Mouse (Mus musculus) G1E-ER4 (cell line): ENCODE data around the gene Ccdc69. TPM values are rescaled to one million over a fixed set of nuclear protein-coding genes. Genes with fewer than 3 reads are reported as not detected.

ENCODE experiments used
- GATA1 ChIP-seq: IDR thresholded peaks from one replicate; pipeline ENCODE4 v1.8.0; 2012; ENCODE audit warnings: low read length, inconsistent platforms
- polyA plus RNA-seq: library from polyadenylated mRNA; stranded (reverse); fragments of >175 nt; gene quantifications from 2 replicates; pipeline ENCODE4 v1.2.3, GENCODE M21; 2012

The Ccdc69 gene
- polyA plus RNA-seq: not detected in 2 replicates

GRCm38 (mm10) chr11:55077331-55078231, at the start of gene Ccdc69:
Gene Ccdc69 (minus strand): TSS chr11:55078131.
- no peak for TF ChIP-seq GATA1

DNA sequence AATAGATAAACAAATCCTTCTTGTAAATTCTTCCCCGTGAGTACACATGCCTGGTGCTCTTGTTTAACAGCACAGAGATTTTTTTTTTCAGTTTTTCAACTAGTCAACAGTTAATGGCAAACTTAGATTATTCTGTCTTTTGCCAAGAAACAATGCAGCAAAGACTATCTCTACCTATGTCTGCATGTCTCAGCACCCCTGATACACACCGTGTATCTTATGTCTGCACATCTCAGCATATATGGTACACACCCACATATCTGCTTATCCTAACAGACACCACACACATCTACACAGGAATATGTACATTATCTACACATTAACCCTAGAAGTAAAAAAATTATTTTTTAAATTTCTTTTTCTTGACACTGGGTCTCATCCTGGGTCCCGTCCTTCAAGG, 48.7 kb upstream of the Ccdc69 start:
- no peak for TF ChIP-seq GATA1

DNA sequence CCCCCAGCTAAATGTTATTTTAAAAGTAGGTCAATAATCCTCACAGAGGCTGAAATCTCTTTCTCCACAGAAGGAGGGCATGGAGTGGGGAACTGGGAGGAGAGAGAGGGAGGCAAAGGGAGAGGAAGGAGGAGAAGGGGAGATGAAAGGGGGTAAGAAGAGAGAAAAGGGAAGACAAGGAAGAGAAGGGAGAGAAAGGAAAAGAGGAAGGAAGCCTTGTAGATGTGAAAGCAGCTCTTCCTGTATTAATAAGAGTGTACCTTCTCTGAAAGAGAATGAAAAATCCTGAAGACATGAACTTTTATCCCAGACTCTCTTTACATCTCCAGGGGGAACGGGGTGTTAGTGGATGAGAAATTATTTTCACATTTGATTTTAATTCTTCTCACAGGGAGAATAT, 43.5 kb upstream of the Ccdc69 start:
- no peak for TF ChIP-seq GATA1

GRCm38 (mm10) chr11:55120821-55121271, 42.9 kb upstream of the Ccdc69 start:
- no peak for TF ChIP-seq GATA1

DNA sequence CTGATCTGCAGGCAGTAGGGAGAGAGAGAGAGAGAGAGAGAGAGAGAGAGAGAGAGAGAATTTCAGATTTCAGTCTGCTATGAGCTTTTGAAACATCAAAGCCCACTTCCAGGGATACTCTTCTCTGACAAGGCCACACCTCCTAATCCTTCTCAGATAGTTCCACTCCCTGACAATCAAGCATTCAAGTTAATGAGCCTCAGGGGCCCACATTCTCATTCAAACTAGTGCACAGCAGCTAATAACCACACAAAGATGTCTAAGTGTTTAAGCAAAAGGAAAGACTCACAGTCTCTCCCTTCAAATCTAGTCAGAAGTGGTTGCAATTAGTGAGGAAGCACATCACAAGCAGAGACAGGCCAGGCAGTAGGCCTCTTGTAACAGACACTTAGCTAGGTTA, 42.3 kb upstream of the Ccdc69 start:
- TF ChIP-seq GATA1: no peak

DNA sequence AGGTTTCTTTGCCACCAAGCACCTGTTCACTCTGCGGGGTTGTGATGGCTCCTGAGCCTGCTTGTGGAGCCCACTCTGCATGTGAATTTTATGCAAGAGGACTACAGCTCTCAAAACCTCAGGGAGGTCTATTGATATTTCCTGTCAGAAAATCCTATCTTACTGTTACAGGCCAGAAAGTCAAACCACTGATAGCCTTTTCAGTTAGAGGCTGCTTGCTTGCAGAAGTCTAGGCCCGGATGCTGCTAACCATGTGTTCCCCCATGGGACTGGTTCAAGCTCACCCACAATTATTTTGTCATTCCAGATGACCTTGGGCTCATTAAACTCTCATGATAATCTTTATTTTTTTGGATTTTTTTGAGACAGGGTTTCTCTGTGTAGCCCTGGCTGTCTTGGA, 39.1 kb upstream of the Ccdc69 start:
- no peak for TF ChIP-seq GATA1

DNA sequence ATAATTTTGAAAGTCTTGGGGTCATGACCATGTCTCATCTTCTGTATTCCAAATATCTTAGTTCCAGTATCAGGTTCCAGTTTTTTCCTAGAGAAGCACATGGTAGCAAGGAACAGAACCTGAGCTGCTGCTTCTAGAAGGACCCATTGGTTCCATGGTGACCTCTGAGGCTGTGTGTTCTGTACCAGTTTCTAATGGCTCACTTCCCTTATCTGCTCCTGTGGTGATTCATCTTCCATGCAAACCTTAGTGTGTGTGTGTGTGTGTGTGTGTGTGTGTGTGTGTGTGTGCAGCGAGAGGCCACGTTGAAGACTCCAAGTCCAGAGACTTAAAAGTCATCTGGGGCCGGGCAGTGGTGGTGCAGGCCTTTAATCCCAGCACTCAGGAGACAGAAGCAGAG, 38.1 kb upstream of the Ccdc69 start:
- no peak for TF ChIP-seq GATA1

DNA sequence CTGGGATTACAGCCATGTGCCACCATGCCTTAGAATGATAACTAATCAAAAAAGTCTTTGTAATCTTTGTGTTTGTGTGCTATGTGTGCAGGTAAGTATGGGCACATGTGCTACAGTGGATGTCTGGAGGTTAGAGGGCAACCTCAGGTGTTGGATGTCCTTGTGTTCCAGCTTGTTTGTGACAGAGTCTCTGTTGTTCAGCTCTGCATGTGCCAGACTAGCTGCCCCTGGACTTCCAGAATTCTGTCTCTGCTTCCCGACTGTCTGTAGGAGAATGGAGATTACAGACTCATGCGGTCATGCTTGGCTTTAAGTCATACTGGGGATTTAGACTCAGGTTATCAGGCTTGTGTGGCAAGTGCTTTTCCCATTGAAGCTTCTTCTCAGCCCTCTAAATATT, 36.4 kb upstream of the Ccdc69 start:
- TF ChIP-seq GATA1: no peak

DNA sequence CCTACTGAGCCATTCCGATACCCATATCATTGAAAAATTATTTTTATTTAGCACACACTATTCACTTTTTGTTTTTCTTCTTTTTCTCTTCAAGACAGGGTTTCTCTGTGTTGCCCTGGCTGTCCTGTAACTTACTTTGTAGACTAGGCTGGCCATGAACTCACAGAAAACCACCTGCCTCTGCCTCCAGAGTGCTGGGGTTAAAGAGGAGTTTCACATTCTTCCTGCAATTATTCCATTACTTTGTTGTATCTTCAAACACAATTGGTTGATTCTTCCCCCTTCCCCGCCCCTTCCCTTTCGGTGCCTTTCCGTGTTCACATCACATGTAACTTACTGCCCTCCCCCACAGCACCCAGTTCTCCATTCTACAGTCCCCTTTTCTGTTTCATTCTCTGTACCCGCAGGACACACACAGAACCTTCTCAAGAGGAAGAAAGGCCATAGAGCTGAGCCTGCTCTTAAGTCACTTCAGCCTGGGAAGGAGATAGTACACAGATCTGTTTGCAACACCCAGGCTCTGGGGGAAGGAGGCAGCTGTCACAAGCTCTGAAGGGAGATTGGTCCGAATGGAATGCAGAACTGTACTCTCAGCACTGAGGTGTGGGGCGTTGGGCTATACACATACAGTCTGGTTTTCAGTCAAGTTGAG, 35.4 kb upstream of the Ccdc69 start:
- TF ChIP-seq GATA1: no peak

- no peak for TF ChIP-seq GATA1
Observed at GRCm38 (mm10) chr11:55110566-55111169, 32.7 kb upstream of the Ccdc69 start.

DNA sequence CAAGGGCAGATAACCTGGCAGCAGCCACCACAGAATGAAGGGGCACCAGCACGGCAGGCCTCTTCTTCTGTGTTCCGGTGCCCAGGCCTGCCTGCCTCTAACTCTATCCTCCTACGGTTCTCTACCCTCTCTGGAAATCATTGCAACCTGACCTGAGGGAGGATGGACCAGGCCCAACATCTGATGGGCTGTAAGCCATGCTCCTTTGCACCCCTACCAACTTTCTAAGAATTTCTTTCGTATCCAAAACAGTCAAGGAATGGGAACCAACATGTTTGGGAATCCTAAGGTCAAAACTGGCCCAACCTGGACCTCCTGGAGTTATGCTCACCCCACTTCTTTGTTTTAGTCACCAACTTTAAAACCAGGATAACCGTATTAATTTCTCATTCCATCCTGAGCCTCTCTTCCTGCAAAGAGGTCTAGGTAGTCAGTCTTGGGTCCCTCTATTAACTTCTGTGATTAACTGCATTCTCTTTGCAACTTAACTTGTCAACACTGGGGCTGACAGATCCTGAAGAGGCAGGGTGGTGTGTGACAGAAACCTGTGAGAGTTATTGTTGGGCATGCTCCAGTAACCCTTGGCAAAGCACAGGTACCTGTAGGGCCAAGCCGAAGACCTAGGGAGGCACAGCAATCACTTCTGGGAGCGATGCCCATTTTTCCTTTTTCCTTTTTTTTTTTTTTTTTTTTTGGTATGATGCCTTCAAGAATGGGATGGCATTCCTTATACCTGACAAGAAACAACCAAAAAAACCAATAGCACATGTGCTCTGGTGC, 31.8 kb upstream of the Ccdc69 start:
- no peak for TF ChIP-seq GATA1

DNA sequence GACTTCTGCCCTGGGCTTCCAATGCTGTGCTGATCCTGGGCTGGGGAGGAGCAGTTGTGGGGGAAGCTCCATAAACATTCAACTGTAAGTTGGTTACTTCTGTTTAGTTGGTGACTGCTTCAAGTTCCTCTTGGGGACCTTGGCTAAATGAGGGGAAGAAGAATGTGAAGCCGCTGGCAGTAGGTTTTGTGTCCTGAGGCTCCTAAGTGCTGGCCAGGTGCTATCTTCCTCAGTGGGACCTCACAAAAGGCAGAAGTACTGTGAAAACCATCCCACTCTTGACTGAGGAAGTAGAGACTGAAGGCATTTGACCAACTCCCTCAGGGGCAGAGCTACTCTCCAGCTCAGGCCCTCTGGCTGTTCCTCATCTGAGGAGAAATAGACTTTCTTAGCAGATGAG, 28.7 kb upstream of the Ccdc69 start:
- no peak for TF ChIP-seq GATA1

DNA sequence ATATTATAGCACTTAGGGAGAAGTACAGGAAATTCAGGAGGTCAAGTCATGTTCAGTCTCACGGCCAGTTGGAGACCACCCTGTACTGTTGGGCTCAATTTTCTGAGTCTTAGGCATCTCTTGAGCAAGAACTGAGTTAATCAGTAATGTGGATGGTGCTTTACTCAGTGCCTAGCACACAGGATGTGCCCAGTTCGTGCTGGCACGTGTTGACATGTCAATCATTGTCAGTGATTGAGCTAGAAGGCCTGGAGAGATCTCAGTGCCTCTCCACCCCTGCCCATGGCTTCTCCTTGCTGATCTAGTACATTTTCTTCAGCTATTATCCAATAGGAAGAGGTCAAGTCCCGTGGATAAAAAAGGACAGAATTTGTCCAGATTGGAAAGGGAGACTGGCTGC, 27.5 kb upstream of the Ccdc69 start:
- TF ChIP-seq GATA1: no peak

- TF ChIP-seq GATA1: no peak
Observed at GRCm38 (mm10) chr11:55103229-55103628, 25.3 kb upstream of the Ccdc69 start.

- no peak for TF ChIP-seq GATA1
Observed at GRCm38 (mm10) chr11:55102015-55102414, 24.1 kb upstream of the Ccdc69 start.

- TF ChIP-seq GATA1: no peak
Observed at GRCm38 (mm10) chr11:55099868-55100267, 21.9 kb upstream of the Ccdc69 start.
